Mouse (Mus musculus) ovary, postnatal 14 days (tissue): ENCODE results near the gene Creld2.

ENCODE experiments used
- DNase-seq: peaks from one replicate; pipeline ENCODE4 v3.0.0; 2022; ENCODE audit warnings: low spot score

Creld2 gene

GRCm38 (mm10) chr15:88829791-88830440 is 10.5 kb downstream of the Creld2 start:
- DNase-seq, result no peak

- DNase-seq, result no peak
These were observed 11.2 kb downstream of the Creld2 start for GRCm38 (mm10) chr15:88830696-88831095.

GRCm38 (mm10) chr15:88831482-88831881 is 12.0 kb downstream of the Creld2 start:
- no peak for DNase-seq

GRCm38 (mm10) chr15:88832536-88832935 is 13.1 kb downstream of the Creld2 start:
- no peak for DNase-seq

- no peak for DNase-seq
These were observed 16.6 kb downstream of the Creld2 start for GRCm38 (mm10) chr15:88836031-88836430.

- DNase-seq, result no peak
These were observed 17.1 kb downstream of the Creld2 start for GRCm38 (mm10) chr15:88836571-88836970.

- DNase-seq, result no peak
These were observed 17.9 kb downstream of the Creld2 start for GRCm38 (mm10) chr15:88837199-88837932.

GRCm38 (mm10) chr15:88837977-88838376 is 18.5 kb downstream of the Creld2 start:
- DNase-seq, result no peak

- no peak for DNase-seq
These were observed 19.8 kb downstream of the Creld2 start for GRCm38 (mm10) chr15:88839271-88839670.

GRCm38 (mm10) chr15:88840126-88840525 is 20.7 kb downstream of the Creld2 start:
- no peak for DNase-seq

GRCm38 (mm10) chr15:88841160-88841559 is 21.7 kb downstream of the Creld2 start:
- no peak for DNase-seq

GRCm38 (mm10) chr15:88841580-88842299 is 22.3 kb downstream of the Creld2 start:
- no peak for DNase-seq

GRCm38 (mm10) chr15:88842300-88842673 is 22.8 kb downstream of the Creld2 start:
- no peak for DNase-seq

GRCm38 (mm10) chr15:88843486-88844097 is 24.1 kb downstream of the Creld2 start:
- DNase-seq, result no peak

- no peak for DNase-seq
These were observed 25.5 kb downstream of the Creld2 start for GRCm38 (mm10) chr15:88844966-88845365.

GRCm38 (mm10) chr15:88848661-88849060 is 29.2 kb downstream of the Creld2 start:
- DNase-seq, result no peak

- DNase-seq, result no peak
These were observed 30.2 kb downstream of the Creld2 start for GRCm38 (mm10) chr15:88849621-88850020.

GRCm38 (mm10) chr15:88850146-88850826 is 30.8 kb downstream of the Creld2 start:
- DNase-seq, result no peak

- DNase-seq, result no peak
These were observed 31.6 kb downstream of the Creld2 start for GRCm38 (mm10) chr15:88851076-88851475.

- DNase-seq, result no peak
These were observed 32.2 kb downstream of the Creld2 start for GRCm38 (mm10) chr15:88851507-88852149.

- no peak for DNase-seq
These were observed 33.7 kb downstream of the Creld2 start for GRCm38 (mm10) chr15:88853106-88853505.
